Mouse (Mus musculus): ENCODE measurements around the gene Hist2h2bb. TPM values are rescaled to one million over a fixed set of nuclear protein-coding genes. Genes with fewer than 3 reads are reported as not detected.
A peak's percentile ranks its signal among the peaks of the same experiment; 100 is the strongest.
"Not testable (repeated sequence)": the region's sequence is repeated elsewhere in the genome, so short reads cannot be mapped to it uniquely, and the experiment has no call there.

Hist2h2bb gene
- polyA plus RNA-seq (2012; rRNA removed), result 3.7 and 6.7 TPM in 2 replicates

DNA sequence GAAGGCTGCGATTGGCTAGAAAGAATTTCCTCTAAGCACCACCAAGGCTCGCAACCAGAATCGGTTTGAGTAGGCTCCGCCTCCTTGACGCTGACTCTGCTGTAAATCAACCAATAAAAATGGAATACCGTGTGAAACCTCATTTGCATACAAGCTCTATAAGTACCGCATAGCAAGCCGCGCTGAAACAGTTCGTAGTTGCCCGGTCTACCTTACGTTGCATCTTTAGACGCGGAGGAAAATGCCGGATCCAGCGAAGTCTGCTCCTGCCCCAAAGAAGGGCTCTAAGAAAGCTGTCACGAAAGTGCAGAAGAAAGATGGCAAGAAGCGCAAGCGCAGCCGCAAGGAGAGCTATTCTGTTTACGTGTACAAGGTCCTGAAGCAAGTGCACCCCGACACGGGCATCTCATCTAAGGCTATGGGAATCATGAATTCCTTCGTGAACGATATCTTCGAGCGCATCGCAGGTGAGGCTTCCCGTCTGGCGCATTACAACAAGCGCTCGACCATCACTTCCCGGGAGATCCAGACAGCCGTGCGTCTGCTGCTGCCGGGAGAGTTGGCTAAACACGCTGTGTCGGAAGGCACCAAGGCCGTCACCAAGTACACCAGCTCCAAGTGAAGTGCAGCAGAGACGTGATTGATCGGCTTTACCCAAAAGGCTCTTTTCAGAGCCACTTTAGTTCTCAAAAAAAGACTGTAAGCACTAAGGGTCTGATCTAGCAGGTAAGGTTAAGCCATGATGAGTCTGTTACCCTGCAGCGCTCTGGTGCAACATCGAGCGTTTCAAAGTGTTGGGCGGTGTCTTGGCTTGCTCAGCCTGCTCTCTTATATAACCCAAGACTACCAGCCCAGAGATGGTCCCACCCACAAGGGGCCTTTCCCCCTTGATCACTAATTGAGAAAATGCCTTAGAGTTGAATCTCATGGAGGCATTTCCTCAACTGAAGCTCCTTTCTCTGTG is at the start of gene Hist2h2bb:
Gene Hist2h2bb, plus strand, starts transcription at position 242 of the 964 bp plus-strand sequence.
- Histone ChIP-seq H3K27ac (ENCODE audit: insufficient read depth, low read length) (peak within 1 kb of the TSS; percentile 95), H3K4me3 (ENCODE audit: insufficient read depth, low read length) (peak within 1 kb of the TSS; percentile 72), H3K4me1 (ENCODE audit: control insufficient read depth, insufficient read depth, low read length) (peaks cover 3% of the 10 kb centered on the region; the same call in 1 of the 2 replicates)
- TF ChIP-seq CTCF (IDR thresholded peaks at IDR 0.05; ENCODE audit: extremely low read depth, insufficient read depth, low read length) (no peak), POLR2A (IDR thresholded peaks at IDR 0.05; ENCODE audit: extremely low read depth, insufficient read depth, low read length) (peak; percentile 100)

DNA sequence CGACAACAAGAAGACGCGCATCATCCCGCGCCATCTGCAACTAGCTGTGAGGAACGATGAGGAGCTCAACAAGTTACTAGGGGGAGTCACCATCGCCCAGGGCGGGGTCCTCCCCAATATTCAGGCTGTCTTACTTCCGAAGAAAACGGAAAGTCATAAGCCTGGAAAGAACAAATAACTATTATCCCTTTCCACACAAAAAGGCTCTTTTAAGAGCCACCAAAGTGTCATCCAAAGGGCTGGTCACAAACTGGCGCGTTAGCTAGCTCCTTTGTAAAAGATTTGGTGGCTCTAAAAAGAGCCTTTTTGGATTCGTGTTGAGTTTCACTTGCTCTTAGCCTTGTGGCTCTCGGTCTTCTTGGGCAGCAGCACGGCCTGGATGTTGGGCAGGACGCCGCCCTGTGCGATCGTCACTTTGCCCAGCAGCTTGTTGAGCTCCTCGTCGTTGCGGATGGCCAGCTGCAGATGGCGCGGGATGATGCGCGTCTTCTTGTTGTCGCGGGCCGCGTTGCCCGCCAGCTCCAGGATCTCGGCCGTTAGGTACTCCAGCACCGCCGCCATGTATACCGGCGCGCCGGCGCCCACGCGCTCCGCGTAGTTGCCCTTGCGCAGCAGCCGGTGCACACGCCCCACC is 49.3 kb upstream of the Hist2h2bb start:
- not testable (repeated sequence) for H3K4me1 ChIP-seq (ENCODE audit: control insufficient read depth, insufficient read depth, low read length)
- Histone ChIP-seq H3K27ac (ENCODE audit: insufficient read depth, low read length) (peak overlapping the region; percentile 94), H3K4me3 (ENCODE audit: insufficient read depth, low read length) (peak overlapping the region; percentile 69)

DNA sequence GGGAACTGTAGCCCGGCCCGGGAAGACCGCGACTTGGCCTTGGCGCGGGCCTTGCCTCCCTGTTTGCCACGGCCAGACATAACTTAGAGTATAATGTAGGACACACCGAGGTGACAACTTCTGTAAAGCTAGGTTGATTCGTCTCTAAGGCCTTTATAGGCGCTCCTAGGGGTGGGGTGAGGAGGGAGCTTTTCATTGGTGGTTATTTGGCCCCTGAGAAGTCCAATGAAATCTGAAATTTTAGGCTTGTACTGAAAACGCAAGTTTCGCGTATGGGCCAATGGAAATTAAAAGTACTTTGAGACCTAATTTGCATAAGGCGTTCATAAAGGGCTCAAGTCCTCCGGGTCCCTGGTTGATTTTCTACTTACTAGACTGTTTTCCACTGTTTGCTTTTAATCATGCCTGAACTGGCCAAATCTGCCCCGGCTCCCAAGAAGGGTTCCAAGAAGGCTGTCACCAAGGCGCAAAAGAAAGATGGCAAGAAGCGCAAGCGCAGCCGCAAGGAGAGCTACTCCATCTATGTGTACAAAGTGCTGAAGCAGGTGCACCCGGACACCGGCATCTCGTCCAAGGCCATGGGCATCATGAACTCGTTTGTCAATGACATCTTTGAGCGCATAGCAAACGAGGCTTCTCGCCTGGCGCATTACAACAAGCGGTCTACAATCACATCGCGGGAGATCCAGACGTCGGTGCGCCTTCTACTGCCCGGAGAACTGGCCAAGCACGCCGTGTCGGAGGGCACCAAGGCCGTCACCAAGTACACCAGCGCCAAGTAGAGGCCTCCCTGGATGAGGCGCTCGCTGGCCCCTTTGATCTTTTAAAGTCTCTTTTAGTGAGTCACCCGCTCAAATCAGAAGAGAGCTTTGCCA is 48.5 kb upstream of the Hist2h2bb start, which contains the start of the genes Hist2h2ac and Hist2h2be:
Gene Hist2h2ac, minus strand, starts transcription at position 116 of the 875 bp plus-strand sequence.
Gene Hist2h2be, plus strand, starts transcription at position 355 of the 875 bp plus-strand sequence.
- peak within 1 kb of the TSS; percentile 69 for H3K4me3 ChIP-seq (ENCODE audit: insufficient read depth, low read length)
- peak within 1 kb of the TSS; percentile 94 for H3K27ac ChIP-seq (ENCODE audit: insufficient read depth, low read length)
- TF ChIP-seq CTCF (IDR thresholded peaks at IDR 0.05; ENCODE audit: extremely low read depth, insufficient read depth, low read length) (no peak), POLR2A (IDR thresholded peaks at IDR 0.05; ENCODE audit: extremely low read depth, insufficient read depth, low read length) (peak; percentile 92)
- peaks cover 3% of the 10 kb centered on the region; the same call in 1 of the 2 replicates for H3K4me1 ChIP-seq (ENCODE audit: control insufficient read depth, insufficient read depth, low read length)

DNA sequence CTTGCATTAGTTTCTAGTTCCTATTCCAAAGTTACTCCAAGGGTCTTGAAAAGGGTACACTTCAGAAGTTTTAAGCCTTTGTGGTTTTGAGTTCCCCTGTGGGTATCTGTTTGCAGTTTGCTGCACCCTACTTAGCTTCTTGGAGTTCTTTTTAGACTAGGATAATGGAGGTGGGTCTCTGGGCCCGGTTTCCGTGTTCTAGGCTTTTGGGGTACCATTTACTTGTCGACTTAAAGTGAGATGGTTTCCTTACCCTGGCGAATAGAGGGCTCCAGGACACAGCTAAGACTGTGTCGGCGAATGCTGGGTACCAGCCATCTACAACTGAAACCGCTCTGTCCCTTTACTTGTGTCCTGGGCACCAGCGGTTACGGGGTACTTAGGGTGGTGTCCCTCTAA is 47.9 kb upstream of the Hist2h2bb start:
- TF ChIP-seq POLR2A (IDR thresholded peaks at IDR 0.05; ENCODE audit: extremely low read depth, insufficient read depth, low read length) (no peak), CTCF (IDR thresholded peaks at IDR 0.05; ENCODE audit: extremely low read depth, insufficient read depth, low read length) (no peak)
- H3K27ac ChIP-seq (ENCODE audit: insufficient read depth, low read length), result peak overlapping the region; percentile 85
- H3K4me1 ChIP-seq (ENCODE audit: control insufficient read depth, insufficient read depth, low read length), result peaks cover 3% of the 10 kb centered on the region; the same call in 1 of the 2 replicates
- peak overlapping the region; percentile 69 for H3K4me3 ChIP-seq (ENCODE audit: insufficient read depth, low read length)

DNA sequence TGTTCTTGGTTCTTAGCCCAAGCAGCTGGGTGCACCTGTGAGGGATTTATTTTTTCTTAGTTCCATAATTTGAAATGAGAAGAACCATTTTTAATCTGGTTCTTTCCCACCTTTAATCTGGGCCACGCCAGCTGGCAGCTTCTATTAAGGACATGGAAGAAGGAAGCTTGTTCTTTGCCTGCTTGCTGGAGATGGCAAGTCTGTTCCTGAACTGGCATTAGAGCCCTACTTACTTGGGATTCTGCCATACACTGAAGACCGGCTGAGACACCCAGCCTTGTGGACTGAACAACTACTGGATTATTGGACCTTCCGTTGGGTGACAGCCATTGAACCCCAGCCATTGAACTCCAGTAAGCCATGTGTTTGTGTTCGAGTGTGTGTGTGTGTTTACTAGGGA is 46.8 kb upstream of the Hist2h2bb start:
- H3K27ac ChIP-seq (ENCODE audit: insufficient read depth, low read length), result no peak overlapping the region
- no peak for TF ChIP-seq POLR2A (IDR thresholded peaks at IDR 0.05; ENCODE audit: extremely low read depth, insufficient read depth, low read length)
- no peak for TF ChIP-seq CTCF (IDR thresholded peaks at IDR 0.05; ENCODE audit: extremely low read depth, insufficient read depth, low read length)
- peaks cover 3% of the 10 kb centered on the region; the same call in 1 of the 2 replicates for H3K4me1 ChIP-seq (ENCODE audit: control insufficient read depth, insufficient read depth, low read length)
- H3K4me3 ChIP-seq (ENCODE audit: insufficient read depth, low read length), result no peak overlapping the region

DNA sequence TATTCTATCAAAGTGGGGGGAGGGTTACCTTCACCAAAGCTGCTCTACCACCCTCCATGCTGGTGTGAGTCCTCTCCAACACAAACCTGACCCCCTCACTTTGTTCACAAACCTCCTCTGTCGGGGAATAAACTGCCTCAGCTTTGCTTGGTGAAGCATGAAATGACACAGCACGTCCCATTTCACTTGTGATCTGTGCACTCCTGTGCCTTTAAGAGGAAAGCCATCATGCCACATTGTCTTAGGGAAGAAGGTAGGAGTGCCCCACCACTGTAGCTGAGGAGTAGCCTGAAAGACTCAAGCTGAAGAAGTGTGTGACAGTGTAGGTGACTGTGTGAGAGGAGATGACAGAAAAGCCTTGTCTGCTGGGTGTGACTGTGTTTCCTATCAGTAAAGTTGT is 44.1 kb upstream of the Hist2h2bb start:
- TF ChIP-seq POLR2A (IDR thresholded peaks at IDR 0.05; ENCODE audit: extremely low read depth, insufficient read depth, low read length) (no peak), CTCF (IDR thresholded peaks at IDR 0.05; ENCODE audit: extremely low read depth, insufficient read depth, low read length) (no peak)
- Histone ChIP-seq H3K4me3 (ENCODE audit: insufficient read depth, low read length) (no peak overlapping the region), H3K4me1 (ENCODE audit: control insufficient read depth, insufficient read depth, low read length) (peaks cover 3% of the 10 kb centered on the region; the same call in 1 of the 2 replicates), H3K27ac (ENCODE audit: insufficient read depth, low read length) (no peak overlapping the region)

DNA sequence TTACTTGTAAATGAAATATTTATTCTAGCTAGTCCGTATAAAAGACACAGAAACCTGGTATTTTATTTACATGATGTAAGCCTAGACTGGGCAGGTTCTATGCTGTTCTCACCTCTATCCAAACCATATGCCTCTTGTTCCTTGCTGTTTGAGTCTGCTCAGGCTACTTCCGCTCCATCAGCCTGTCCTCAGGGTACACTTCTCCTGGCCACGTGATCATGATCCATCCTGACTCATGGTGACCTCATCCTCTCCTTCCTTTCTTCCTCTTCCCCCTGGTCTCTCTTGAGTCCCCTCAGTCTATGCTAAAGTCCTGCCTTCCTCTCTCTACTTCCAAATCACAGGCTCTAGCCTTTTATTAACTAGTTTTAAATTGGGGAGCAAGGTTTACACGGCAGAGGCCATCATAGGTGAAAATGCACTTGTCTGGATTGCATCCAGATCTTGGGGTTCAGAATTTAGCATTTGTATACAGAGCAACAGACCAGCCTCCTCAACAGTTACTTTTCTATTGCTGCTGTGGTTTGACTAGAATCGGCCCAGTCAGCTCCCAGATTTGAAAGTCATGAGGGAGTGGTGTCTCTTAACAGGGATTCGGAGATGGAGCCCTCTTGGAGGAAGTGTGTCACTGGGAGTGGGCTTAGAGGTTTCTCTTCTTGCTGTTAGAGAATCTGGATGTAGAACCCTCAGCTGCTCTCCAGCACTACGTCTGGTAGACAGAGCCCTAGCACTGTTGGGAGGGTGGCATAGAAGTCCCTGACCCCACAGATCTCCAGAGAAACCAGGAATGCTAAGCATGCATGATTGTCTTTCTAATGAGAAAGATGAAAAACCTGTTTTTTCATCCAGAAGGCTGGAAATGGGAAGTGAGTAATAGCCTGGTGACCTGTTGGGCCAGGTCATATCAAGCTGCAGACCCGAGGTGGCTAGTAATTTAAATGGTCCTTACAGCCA is 42.6 kb upstream of the Hist2h2bb start:
- TF ChIP-seq CTCF (IDR thresholded peaks at IDR 0.05; ENCODE audit: extremely low read depth, insufficient read depth, low read length), result no peak
- TF ChIP-seq POLR2A (IDR thresholded peaks at IDR 0.05; ENCODE audit: extremely low read depth, insufficient read depth, low read length), result no peak
- peaks cover 2% of the 10 kb centered on the region; the same call in 1 of the 2 replicates for H3K4me1 ChIP-seq (ENCODE audit: control insufficient read depth, insufficient read depth, low read length)
- H3K27ac ChIP-seq (ENCODE audit: insufficient read depth, low read length), result no peak overlapping the region
- H3K4me3 ChIP-seq (ENCODE audit: insufficient read depth, low read length), result no peak overlapping the region

DNA sequence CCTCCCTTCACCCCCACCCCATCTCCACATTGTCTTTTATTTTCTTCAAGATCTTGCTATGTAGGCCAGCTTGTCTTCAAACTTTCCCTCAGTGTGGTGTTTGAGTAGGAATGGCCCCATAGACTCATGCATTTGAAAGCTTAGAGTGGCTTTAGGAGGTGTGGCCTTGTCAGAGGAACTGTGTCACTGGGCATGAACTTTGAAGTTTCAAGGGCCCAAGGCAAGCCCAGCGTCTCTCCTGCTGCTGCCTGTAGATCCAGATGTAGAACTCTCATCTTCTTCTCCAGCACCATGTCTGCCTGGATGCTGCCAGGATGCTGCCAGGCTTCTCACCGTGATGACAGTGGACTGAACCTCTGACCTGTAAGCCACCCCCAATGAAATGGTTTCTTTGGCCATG is 40.7 kb upstream of the Hist2h2bb start:
- Histone ChIP-seq H3K4me1 (ENCODE audit: control insufficient read depth, insufficient read depth, low read length) (no peaks in the 10 kb centered on the region), H3K4me3 (ENCODE audit: insufficient read depth, low read length) (no peak overlapping the region), H3K27ac (ENCODE audit: insufficient read depth, low read length) (no peak overlapping the region)
- TF ChIP-seq CTCF (IDR thresholded peaks at IDR 0.05; ENCODE audit: extremely low read depth, insufficient read depth, low read length) (no peak), POLR2A (IDR thresholded peaks at IDR 0.05; ENCODE audit: extremely low read depth, insufficient read depth, low read length) (no peak)
